Mouse (Mus musculus) G1E (cell line): ENCODE data around the gene Phf1.

Source experiments
- CTCF ChIP-seq: IDR thresholded peaks from 2 replicates; pipeline ENCODE4 v1.5.1; 2012; ENCODE audit warnings: low read depth, low read length, inconsistent platforms, mixed read lengths
- GATA1 ChIP-seq: IDR thresholded peaks from 2 replicates; pipeline ENCODE4 v1.6.1; 2012; ENCODE audit warnings: borderline replicate concordance, low read length, inconsistent platforms, mixed read lengths
- TAL1 ChIP-seq: conservative IDR thresholded peaks from 2 replicates; pipeline ENCODE4 v1.6.1; 2012; ENCODE audit warnings: low read depth, low read length, inconsistent platforms, mixed read lengths

DNA sequence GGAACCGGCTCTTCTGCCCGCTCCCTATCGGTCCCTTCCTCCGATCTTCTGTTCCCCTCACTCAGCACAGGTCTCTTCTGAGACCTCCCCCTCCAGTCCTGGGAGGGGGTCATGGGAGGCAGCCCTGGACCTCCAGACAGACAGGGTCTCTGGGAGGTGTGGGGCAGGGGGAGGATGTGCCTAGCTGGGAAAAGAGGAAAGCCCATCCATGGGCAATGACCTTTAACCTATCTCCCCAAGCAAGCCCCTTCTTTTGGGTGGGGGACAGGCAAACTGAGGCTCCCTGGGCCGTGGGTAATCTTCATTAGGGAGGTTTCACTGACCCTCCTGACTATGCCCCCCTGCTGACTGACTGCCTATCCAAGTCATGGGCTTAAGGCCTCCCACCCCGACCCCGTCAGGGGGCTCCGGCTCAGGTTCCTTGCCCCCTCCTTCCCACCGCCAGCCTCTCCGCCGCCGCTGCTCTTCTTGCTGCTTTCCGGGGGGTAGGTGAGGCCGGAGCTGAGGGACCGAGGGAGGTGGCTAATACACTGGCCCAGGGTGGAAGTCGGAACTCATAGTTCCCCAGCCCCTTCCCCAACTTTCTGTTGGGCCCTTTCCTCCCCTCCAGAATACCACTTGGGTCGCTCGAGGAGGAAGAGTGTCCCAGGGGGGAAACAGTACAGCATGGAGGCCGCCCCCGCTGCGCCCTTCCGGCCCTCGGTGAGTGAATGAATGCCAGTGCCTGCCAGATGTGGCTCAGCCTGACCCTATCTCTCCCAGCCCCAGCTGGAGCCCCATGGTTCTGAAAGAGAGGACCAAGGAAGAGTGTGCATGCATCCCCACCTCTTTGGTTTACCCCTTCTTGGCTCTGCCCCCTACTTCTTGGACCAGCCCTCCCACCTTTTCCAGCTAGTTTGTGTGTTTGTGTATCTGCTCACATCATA lies 19.4 kb downstream of the Phf1 start:
- TF ChIP-seq CTCF (no peak), GATA1 (no peak), TAL1 (no peak)
